Mouse (Mus musculus): ENCODE data around the gene Arsj. TPM values are rescaled to one million over a fixed set of nuclear protein-coding genes. Genes with fewer than 3 reads are reported as not detected.

Arsj gene
- total and polyA plus RNA-seq, 2 experiments from 2014 or later, result 1.1 to 3.4 TPM

DNA sequence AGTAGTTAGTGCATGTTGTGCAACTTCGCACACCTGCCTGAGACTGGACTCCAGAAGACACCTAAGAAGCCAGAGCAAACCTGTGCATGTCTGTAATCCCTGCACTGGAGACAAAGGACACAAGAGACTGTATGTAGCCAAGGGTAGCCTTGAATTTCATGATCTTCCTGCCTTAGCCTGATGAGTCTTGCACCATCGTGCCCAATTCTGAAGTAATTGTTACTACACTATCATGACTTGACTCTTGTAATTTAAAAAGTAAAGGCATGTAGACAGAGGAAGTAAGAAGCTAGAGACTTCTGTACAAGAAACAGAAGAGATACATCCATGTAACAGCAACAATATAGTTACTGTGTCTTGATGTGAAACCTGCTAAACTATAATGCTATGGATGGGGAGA lies 40.7 kb downstream of the Arsj start:
- TF ChIP-seq CTCF (IDR thresholded peaks at IDR 0.05; ENCODE audit: low read depth), result no peak
- TF ChIP-seq EP300 (IDR thresholded peaks at IDR 0.05; ENCODE audit: low read depth), result no peak
- Histone ChIP-seq H3K36me3 (replicated peaks; ENCODE audit: control insufficient read depth, insufficient read depth, low read length) (no peaks in the 10 kb centered on the region), H3K4me1 (ENCODE audit: control insufficient read depth, insufficient read depth) (no peaks in the 10 kb centered on the region), H3K9me3 (replicated peaks; ENCODE audit: control insufficient read depth, low read length) (no peaks in the 10 kb centered on the region), H3K9ac (replicated peaks; ENCODE audit: low read depth, low read length) (no peak overlapping the region), H3K4me3 (ENCODE audit: low read depth, low read length) (no peak overlapping the region), H3K4me2 (ENCODE audit: low read depth, low read length) (no peak overlapping the region), H3K27ac (ENCODE audit: low read depth) (no peak overlapping the region), H3K27me3 (ENCODE audit: control insufficient read depth, insufficient read depth, low read length) (no peaks in the 10 kb centered on the region)
- 87% methylated on average over 2 of the region's 2 CpGs for WGBS
- ATAC-seq (ENCODE audit: insufficient read depth, low read depth), result no peak
- DNase-seq (ENCODE audit: low spot score), result no peak

DNA sequence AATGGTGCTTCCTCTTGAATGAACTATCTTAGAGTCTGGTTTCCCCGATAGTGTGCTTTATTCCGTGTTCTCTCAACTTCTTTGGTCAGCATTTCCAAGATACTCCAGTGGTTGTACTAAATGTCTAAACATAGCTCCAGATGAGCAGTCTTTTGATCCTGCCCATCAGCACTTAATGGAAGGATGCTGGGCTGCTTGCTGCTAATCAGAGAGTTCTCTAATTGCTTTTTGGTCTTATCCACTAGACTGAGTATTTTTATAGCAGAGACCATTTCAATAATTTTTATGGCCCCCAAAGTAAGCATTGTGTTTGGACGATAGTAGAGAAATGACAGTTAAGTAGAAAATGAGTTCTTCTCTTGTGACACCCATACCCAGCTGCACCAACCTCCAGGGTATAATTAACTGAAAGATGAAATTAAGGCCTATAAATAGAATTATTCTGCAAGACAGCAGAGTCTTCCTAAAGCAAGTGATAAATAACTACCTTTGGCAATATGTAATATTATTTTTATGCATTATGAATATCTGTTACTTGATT lies 67.1 kb downstream of the Arsj start:
- Histone ChIP-seq H3K4me2 (ENCODE audit: low read depth, low read length) (no peak overlapping the region), H3K4me3 (ENCODE audit: low read depth, low read length) (no peak overlapping the region), H3K27me3 (ENCODE audit: control insufficient read depth, insufficient read depth, low read length) (no peaks in the 10 kb centered on the region), H3K4me1 (ENCODE audit: control insufficient read depth, insufficient read depth) (no peaks in the 10 kb centered on the region), H3K27ac (ENCODE audit: low read depth) (no peak overlapping the region), H3K9ac (replicated peaks; ENCODE audit: low read depth, low read length) (no peak overlapping the region), H3K9me3 (replicated peaks; ENCODE audit: control insufficient read depth, low read length) (no peaks in the 10 kb centered on the region), H3K36me3 (replicated peaks; ENCODE audit: control insufficient read depth, insufficient read depth, low read length) (no peaks in the 10 kb centered on the region)
- TF ChIP-seq EP300 (IDR thresholded peaks at IDR 0.05; ENCODE audit: low read depth), result no peak
- TF ChIP-seq CTCF (IDR thresholded peaks at IDR 0.05; ENCODE audit: low read depth), result no peak
- 71% methylated on average over 3 of the region's 3 CpGs for WGBS
- DNase-seq (ENCODE audit: low spot score) (no peak), ATAC-seq (ENCODE audit: insufficient read depth, low read depth) (no peak)

DNA sequence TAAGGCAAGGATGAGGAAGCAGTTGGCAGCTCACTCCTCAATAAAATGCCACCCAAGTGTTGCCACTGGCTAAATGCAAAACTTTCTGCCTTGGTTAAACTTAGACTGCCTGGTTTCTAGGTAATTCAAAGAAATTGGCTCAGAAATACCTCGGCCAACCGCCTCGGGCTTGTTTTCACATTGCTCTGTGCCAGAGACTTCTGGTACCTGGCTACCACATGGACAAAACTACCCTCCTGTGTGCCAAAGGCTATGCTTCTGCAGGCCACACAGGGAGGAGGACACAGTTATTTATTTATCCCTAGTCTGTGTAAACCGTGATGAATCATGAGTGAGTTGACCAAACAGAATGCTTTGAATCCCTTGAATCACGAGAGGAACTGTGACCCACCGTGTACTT lies 75.8 kb downstream of the Arsj start:
- H3K36me3 ChIP-seq (replicated peaks; ENCODE audit: control insufficient read depth, insufficient read depth, low read length), result no peaks in the 10 kb centered on the region
- no peak overlapping the region for H3K9ac ChIP-seq (replicated peaks; ENCODE audit: low read depth, low read length)
- no peak overlapping the region for H3K27ac ChIP-seq (ENCODE audit: low read depth)
- DNase-seq (ENCODE audit: low spot score) (no peak), ATAC-seq (ENCODE audit: insufficient read depth, low read depth) (no peak)
- H3K27me3 ChIP-seq (ENCODE audit: control insufficient read depth, insufficient read depth, low read length), result no peaks in the 10 kb centered on the region
- no peaks in the 10 kb centered on the region for H3K4me1 ChIP-seq (ENCODE audit: control insufficient read depth, insufficient read depth)
- no peak for TF ChIP-seq EP300 (IDR thresholded peaks at IDR 0.05; ENCODE audit: low read depth)
- TF ChIP-seq CTCF (IDR thresholded peaks at IDR 0.05; ENCODE audit: low read depth), result no peak
- H3K4me3 ChIP-seq (ENCODE audit: low read depth, low read length), result no peak overlapping the region
- no peaks in the 10 kb centered on the region for H3K9me3 ChIP-seq (replicated peaks; ENCODE audit: control insufficient read depth, low read length)
- H3K4me2 ChIP-seq (ENCODE audit: low read depth, low read length), result no peak overlapping the region
- WGBS, result 81% methylated on average over 6 of the region's 6 CpGs

DNA sequence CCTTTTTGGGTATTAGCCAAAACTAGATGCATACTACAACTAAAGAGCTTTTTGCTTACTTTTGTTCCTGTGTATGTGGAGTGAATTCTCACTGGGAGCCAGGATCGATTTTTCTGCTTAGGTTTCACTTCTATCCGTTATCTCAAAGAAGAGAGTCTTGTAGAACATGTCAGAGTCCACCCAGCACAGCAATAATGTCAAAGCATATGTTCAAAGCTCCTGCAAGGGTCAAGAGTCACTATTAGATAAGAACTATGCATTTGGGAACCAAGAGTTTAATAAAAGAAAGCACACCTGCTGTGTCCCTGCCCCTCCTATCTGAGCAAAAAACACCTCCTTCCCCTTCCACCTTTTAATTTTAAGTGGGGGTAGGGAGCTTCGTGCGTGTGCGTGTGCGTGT lies 85.6 kb downstream of the Arsj start:
- H3K36me3 ChIP-seq (replicated peaks; ENCODE audit: control insufficient read depth, insufficient read depth, low read length), result no peaks in the 10 kb centered on the region
- 0 out of 2 replicates have a peak, but pooled peaks cover 7% of the 10 kb centered on the region for H3K4me1 ChIP-seq (ENCODE audit: control insufficient read depth, insufficient read depth)
- DNase-seq (ENCODE audit: low spot score) (no peak), ATAC-seq (ENCODE audit: insufficient read depth, low read depth) (no peak)
- 71% methylated on average over 6 of the region's 6 CpGs for WGBS
- H3K4me2 ChIP-seq (ENCODE audit: low read depth, low read length), result no peak overlapping the region
- no peak for TF ChIP-seq CTCF (IDR thresholded peaks at IDR 0.05; ENCODE audit: low read depth)
- TF ChIP-seq EP300 (IDR thresholded peaks at IDR 0.05; ENCODE audit: low read depth), result no peak
- no peak overlapping the region for H3K27ac ChIP-seq (ENCODE audit: low read depth)
- H3K27me3 ChIP-seq (ENCODE audit: control insufficient read depth, insufficient read depth, low read length), result no peaks in the 10 kb centered on the region
- H3K4me3 ChIP-seq (ENCODE audit: low read depth, low read length), result no peak overlapping the region
- H3K9me3 ChIP-seq (replicated peaks; ENCODE audit: control insufficient read depth, low read length), result no peaks in the 10 kb centered on the region
- no peak overlapping the region for H3K9ac ChIP-seq (replicated peaks; ENCODE audit: low read depth, low read length)

DNA sequence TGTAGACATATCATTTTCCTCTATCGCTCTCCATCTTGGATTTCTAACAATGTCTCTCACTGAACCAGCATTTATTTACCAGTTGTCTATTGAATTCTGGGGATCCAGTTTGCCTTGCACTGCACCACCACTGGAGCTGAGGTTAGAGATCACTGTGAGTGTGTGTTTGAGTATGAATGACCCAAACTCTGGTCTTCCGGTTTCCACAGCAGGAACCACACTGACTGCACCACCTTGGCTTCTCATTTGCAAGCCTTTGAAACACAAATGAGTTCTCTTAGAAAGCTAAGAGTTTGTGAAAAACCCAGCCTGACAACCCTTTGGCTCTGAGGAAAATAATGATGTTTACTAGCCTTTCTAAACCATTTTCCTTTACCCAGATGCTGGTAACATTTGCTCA lies 86.0 kb downstream of the Arsj start:
- no peak for ATAC-seq (ENCODE audit: insufficient read depth, low read depth)
- DNase-seq (ENCODE audit: low spot score), result no peak
- Histone ChIP-seq H3K9me3 (replicated peaks; ENCODE audit: control insufficient read depth, low read length) (no peaks in the 10 kb centered on the region), H3K4me2 (ENCODE audit: low read depth, low read length) (no peak overlapping the region), H3K27me3 (ENCODE audit: control insufficient read depth, insufficient read depth, low read length) (no peaks in the 10 kb centered on the region), H3K27ac (ENCODE audit: low read depth) (no peak overlapping the region), H3K36me3 (replicated peaks; ENCODE audit: control insufficient read depth, insufficient read depth, low read length) (no peaks in the 10 kb centered on the region), H3K4me1 (ENCODE audit: control insufficient read depth, insufficient read depth) (0 out of 2 replicates have a peak, but pooled peaks cover 7% of the 10 kb centered on the region), H3K9ac (replicated peaks; ENCODE audit: low read depth, low read length) (no peak overlapping the region), H3K4me3 (ENCODE audit: low read depth, low read length) (no peak overlapping the region)
- 56% methylated on average over 2 of the region's 2 CpGs for WGBS
- TF ChIP-seq EP300 (IDR thresholded peaks at IDR 0.05; ENCODE audit: low read depth), result no peak
- no peak for TF ChIP-seq CTCF (IDR thresholded peaks at IDR 0.05; ENCODE audit: low read depth)

DNA sequence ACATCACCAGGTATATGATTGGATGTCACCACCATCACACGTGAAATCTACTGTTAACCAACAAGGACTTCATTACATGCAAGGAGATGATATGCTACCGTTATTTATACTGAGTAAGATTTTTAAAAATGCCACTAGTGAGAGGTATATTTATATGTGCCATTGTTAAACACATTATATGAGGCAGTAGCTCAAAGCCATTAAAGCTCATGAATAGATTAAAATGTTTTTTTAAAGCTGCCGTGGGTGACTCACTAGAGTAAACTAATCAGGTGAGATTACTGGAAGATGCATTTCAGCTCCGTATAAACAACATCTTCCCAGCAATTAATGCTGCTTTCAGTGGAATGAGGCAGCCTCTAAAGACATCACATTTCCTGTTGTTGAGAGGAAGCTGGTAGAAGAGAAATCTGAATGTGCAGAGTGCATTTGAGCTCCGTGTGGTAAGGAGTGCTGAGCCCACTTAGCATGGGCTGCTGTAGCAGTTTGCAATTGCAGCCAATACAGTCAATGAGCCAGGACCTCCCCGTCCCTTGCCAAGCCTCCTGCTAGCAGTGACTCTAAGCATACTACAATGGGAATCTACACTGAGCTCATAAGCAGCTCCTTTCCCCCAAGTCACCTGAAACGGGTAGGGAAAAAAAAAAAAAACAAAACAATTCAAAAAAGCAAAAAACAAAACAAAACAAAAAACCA lies 92.5 kb downstream of the Arsj start:
- Histone ChIP-seq H3K4me1 (ENCODE audit: control insufficient read depth, insufficient read depth) (no peaks in the 10 kb centered on the region), H3K27me3 (ENCODE audit: control insufficient read depth, insufficient read depth, low read length) (no peaks in the 10 kb centered on the region), H3K36me3 (replicated peaks; ENCODE audit: control insufficient read depth, insufficient read depth, low read length) (no peaks in the 10 kb centered on the region), H3K4me2 (ENCODE audit: low read depth, low read length) (no peak overlapping the region), H3K4me3 (ENCODE audit: low read depth, low read length) (no peak overlapping the region), H3K9me3 (replicated peaks; ENCODE audit: control insufficient read depth, low read length) (no peaks in the 10 kb centered on the region), H3K27ac (ENCODE audit: low read depth) (no peak overlapping the region), H3K9ac (replicated peaks; ENCODE audit: low read depth, low read length) (no peak overlapping the region)
- TF ChIP-seq EP300 (IDR thresholded peaks at IDR 0.05; ENCODE audit: low read depth) (no peak), CTCF (IDR thresholded peaks at IDR 0.05; ENCODE audit: low read depth) (no peak)
- DNase-seq (ENCODE audit: low spot score) (no peak), ATAC-seq (ENCODE audit: insufficient read depth, low read depth) (no peak)
- WGBS, result 59% methylated on average over 7 of the region's 7 CpGs
